Comparison of ENCODE assay signal across 10 mouse cellular contexts in genomic region chr11:19992341-19993281, GRCm38 (mm10).
A peak's percentile ranks its signal among the peaks of the same experiment; 100 is the strongest.
DNase-seq lines count a peak whose midpoint lies in the region; ATAC-seq and TF ChIP-seq lines count a peak whose summit lies in the region.
"Had no signal": no experiment of that assay in that cellular context is flagged by ENCODE, and none has a peak within 500 bp of the region (broad histone marks: within the 10 kb centered on the region; RNA-seq: fewer than 3 reads in every experiment).

No protein-coding gene starts in this region.

- H3K36me3 ChIP-seq in forebrain, embryonic 15.5 days = no peaks in the 10 kb centered on the region
- no peaks in the 10 kb centered on the region for H3K36me3 ChIP-seq in forebrain, embryonic 12.5 days (replicated peaks)
- H3K36me3 ChIP-seq in heart, embryonic 12.5 days = no peaks in the 10 kb centered on the region

- no peaks in the 10 kb centered on the region for H3K27me3 ChIP-seq in forebrain, embryonic 15.5 days
- H3K27me3 ChIP-seq in forebrain, embryonic 12.5 days = no peaks in the 10 kb centered on the region
- H3K27me3 ChIP-seq in heart, embryonic 12.5 days (replicated peaks) = no peaks in the 10 kb centered on the region

- no peak overlapping the region for H3K9ac ChIP-seq in forebrain, embryonic 15.5 days (replicated peaks)
- no peak overlapping the region for H3K9ac ChIP-seq in forebrain, embryonic 12.5 days
- H3K9ac ChIP-seq in heart, embryonic 12.5 days = no peak overlapping the region

- ATAC-seq in forebrain, embryonic 15.5 days (replicated peaks) = peak; percentile 18; the same call in 1 of the 2 replicates
- no peak for ATAC-seq in forebrain, embryonic 12.5 days (ENCODE audit: low FRiP score)
- ATAC-seq in megakaryocyte, adult 5-6 weeks (ENCODE audit: poor library complexity, severe bottlenecking) = peak; percentile 57
- ATAC-seq in heart, embryonic 12.5 days (ENCODE audit: insufficient number of reproducible peaks, low FRiP score) = no peak

- TF ChIP-seq POLR2A in embryonic fibroblast, embryonic 13.5 days (IDR thresholded peaks at IDR 0.05; ENCODE audit: low read depth, low read length) = no peak

- H3K27ac ChIP-seq in forebrain, embryonic 15.5 days (replicated peaks) = no peak overlapping the region
- no peak overlapping the region for H3K27ac ChIP-seq in forebrain, embryonic 12.5 days
- H3K27ac ChIP-seq in embryonic fibroblast, embryonic 13.5 days (ENCODE audit: insufficient read depth, low read length) = peak overlapping the region; percentile 12; the same call in 1 of the 2 replicates
- H3K27ac ChIP-seq in left cerebral cortex, adult 2 months = no peak overlapping the region
- no peak overlapping the region for H3K27ac ChIP-seq in heart, embryonic 12.5 days (ENCODE audit: poor library complexity, severe bottlenecking)
- H3K27ac ChIP-seq: macrophage had no signal

- H3K9me3 ChIP-seq in forebrain, embryonic 15.5 days = no peaks in the 10 kb centered on the region
- no peaks in the 10 kb centered on the region for H3K9me3 ChIP-seq in forebrain, embryonic 12.5 days
- no peaks in the 10 kb centered on the region for H3K9me3 ChIP-seq in heart, embryonic 12.5 days (replicated peaks)

- DNase-seq in CD4-positive helper T cell, adult 2 months (ENCODE audit: low read depth, low spot score) = peak; percentile 72
- no peak for DNase-seq in left cerebral cortex, adult 2 months (ENCODE audit: extremely low spot score in 1 of 2, low spot score in 2 of 2)
- DNase-seq in heart, adult 8-10 months (ENCODE audit: low spot score) = no peak
- DNase-seq: spleen, adult 18-20 months had no signal

- no peak overlapping the region for H3K4me2 ChIP-seq in forebrain, embryonic 15.5 days (replicated peaks)
- no peak overlapping the region for H3K4me2 ChIP-seq in forebrain, embryonic 12.5 days
- H3K4me2 ChIP-seq in heart, embryonic 12.5 days = no peak overlapping the region

- no peak overlapping the region for H3K4me3 ChIP-seq in forebrain, embryonic 15.5 days
- no peak overlapping the region for H3K4me3 ChIP-seq in forebrain, embryonic 12.5 days (replicated peaks)
- no peak overlapping the region for H3K4me3 ChIP-seq in embryonic fibroblast, embryonic 13.5 days (ENCODE audit: insufficient read depth, low read length)
- no peak overlapping the region for H3K4me3 ChIP-seq in left cerebral cortex, adult 2 months
- no peak overlapping the region for H3K4me3 ChIP-seq in heart, embryonic 12.5 days

- WGBS in forebrain, embryonic 15.5 days = 81% methylated on average over 14 of the region's 15 CpGs
- WGBS in forebrain, embryonic 12.5 days = 85% methylated on average over 14 of the region's 15 CpGs
- WGBS in heart, embryonic 12.5 days = 70% methylated on average over 14 of the region's 15 CpGs

- TF ChIP-seq CTCF in embryonic fibroblast, embryonic 13.5 days (IDR thresholded peaks at IDR 0.05; ENCODE audit: borderline replicate concordance, insufficient read depth, low read length) = no peak
- no peak for TF ChIP-seq CTCF in left cerebral cortex, adult 2 months (IDR thresholded peaks at IDR 0.05)

- intact Hi-C loops in left cerebral cortex, adult 2 months (cut with DNase I) = no loop called here

- H3K4me1 ChIP-seq in forebrain, embryonic 15.5 days = peaks cover 10% of the 10 kb centered on the region
- H3K4me1 ChIP-seq in forebrain, embryonic 12.5 days = peaks cover 9% of the 10 kb centered on the region
- H3K4me1 ChIP-seq in embryonic fibroblast, embryonic 13.5 days (ENCODE audit: control insufficient read depth, insufficient read depth, low read length) = peaks cover 16% of the 10 kb centered on the region
- H3K4me1 ChIP-seq in heart, embryonic 12.5 days (replicated peaks) = peaks cover 47% of the 10 kb centered on the region

Comparison
In these comparisons a context has a peak if more than half of its experiments do, and no peak if none do; other contexts are left out.
1. ATAC-seq: peak in forebrain, embryonic 15.5 days (single experiment) and megakaryocyte, adult 5-6 weeks (single experiment); none in forebrain, embryonic 12.5 days (single experiment) and heart, embryonic 12.5 days (single experiment).